Mouse (Mus musculus): Measurements from ENCODE around the gene Zfc3h1.

The Zfc3h1 gene

DNA sequence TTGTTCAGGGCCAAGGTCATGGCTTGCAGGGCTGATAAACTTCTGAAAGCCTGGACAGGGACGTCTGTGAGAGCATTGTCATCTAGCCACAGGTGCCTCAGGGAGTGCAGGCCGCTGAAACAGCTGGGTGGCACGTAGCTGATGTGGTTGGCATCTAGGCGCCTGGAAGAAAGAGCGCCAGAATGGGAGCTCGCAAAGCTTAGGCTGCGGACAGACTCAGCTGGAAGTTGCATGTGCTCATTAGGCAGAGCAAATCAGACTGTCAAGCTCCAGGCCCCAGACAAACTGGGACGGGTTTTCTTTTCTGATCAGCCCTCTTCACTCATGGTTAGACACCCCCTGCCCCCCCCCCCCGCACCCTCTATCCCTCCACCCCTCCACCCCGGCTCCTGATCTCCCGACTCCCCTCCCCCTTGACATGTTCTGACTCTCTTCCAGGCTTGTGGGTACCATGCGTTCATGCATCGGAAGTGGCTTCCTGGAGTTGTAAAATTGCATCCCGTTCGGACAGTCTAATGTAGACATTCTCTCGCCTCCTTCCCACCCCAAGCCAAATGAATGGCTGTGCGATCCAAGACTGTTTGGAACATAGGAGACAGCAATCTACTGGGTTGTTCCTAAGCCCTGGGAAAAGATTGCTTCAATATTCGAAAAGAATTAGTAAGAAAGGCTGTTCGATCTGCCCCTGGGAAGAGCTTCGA lies 93.8 kb downstream of the Zfc3h1 start:
- peak; percentile 40 for DNase-seq (ENCODE audit: low spot score)

Data from embryo, embryonic 10.5 days (tissue).